Mouse (Mus musculus) liver, adult 2 months (tissue): ENCODE data around the gene Olfr488. TPM values are rescaled to one million over a fixed set of nuclear protein-coding genes. Genes with fewer than 3 reads are reported as not detected.
"Not testable (repeated sequence)": the region's sequence is repeated elsewhere in the genome, so short reads cannot be mapped to it uniquely, and the experiment has no call there.

ENCODE experiments used
- DNase-seq: peaks from one replicate; pipeline ENCODE4 v3.0.0-alpha.2; 2011; ENCODE audit warnings: low read depth, low spot score; ENCODE audit errors: extremely low read depth
- H3K27ac ChIP-seq: fragments of 200-500 bp; replicated peaks from 2 replicates; pipeline ENCODE4 v1.5.1; 2012; ENCODE audit warnings: low read depth, mild to moderate bottlenecking, control low read depth, inconsistent platforms, low read length; ENCODE audit not compliant: insufficient read depth
- H3K27me3 ChIP-seq: fragments of 200-500 bp; 2 replicates; pipeline ENCODE4 v1.6.1; 2012; ENCODE audit warnings: mild to moderate bottlenecking, moderate library complexity, low read length, inconsistent platforms; ENCODE audit not compliant: control insufficient read depth, insufficient read depth
- H3K36me3 ChIP-seq: fragments of 200-500 bp; 2 replicates; pipeline ENCODE4 v1.6.1; 2012; ENCODE audit warnings: low read length, inconsistent platforms; ENCODE audit not compliant: control insufficient read depth, insufficient read depth
- H3K4me1 ChIP-seq: fragments of 200-500 bp; 2 replicates; pipeline ENCODE4 v1.6.1; 2011; ENCODE audit warnings: low read length; ENCODE audit not compliant: control insufficient read depth, insufficient read depth
- H3K4me3 ChIP-seq: fragments of 200-500 bp; 2 replicates; pipeline ENCODE4 v1.5.1; 2011; ENCODE audit warnings: low read depth, mild to moderate bottlenecking, control low read depth, low read length, moderate library complexity; ENCODE audit not compliant: insufficient read depth
- H3K79me2 ChIP-seq: fragments of 200-500 bp; 2 replicates; pipeline ENCODE4 v1.6.1; 2012; ENCODE audit warnings: inconsistent platforms, mild to moderate bottlenecking, low read length, moderate library complexity; ENCODE audit not compliant: control insufficient read depth, insufficient read depth
- H3K9ac ChIP-seq: fragments of 200-500 bp; 2 replicates; pipeline ENCODE4 v1.6.1; 2012; ENCODE audit warnings: low read depth, mild to moderate bottlenecking, control low read depth, inconsistent platforms, low read length
- CTCF ChIP-seq: fragments of 200-500 bp; IDR thresholded peaks from 2 replicates; pipeline ENCODE4 v1.5.1; 2011; ENCODE audit warnings: low read depth, low read length, control low read depth
- POLR2A ChIP-seq: fragments of 200-500 bp; IDR thresholded peaks from 2 replicates; pipeline ENCODE4 v1.6.1; 2011; ENCODE audit warnings: low read length, control low read depth; ENCODE audit not compliant: insufficient read depth; ENCODE audit errors: extremely low read depth
- WGBS: fragments of 180-500 bp; shearing (Covaris S2); methylation state at CpG from one replicate; pipeline ENCODE4 v1.1.7; 2018; 5-methylcytosine and 5-hydroxymethylcytosine counted together
- polyA plus RNA-seq: library from polyadenylated mRNA; depleted of rRNA; stranded (reverse); fragments of >200 nt; gene quantifications from 2 replicates; pipeline ENCODE4 v1.2.3, GENCODE M21; 2012; rRNA removed
- total RNA-seq: library from RNA; depleted of rRNA; stranded (reverse); fragments of >200 nt; gene quantifications from 2 replicates; pipeline ENCODE4 v1.2.3, GENCODE M21; 2014; rRNA removed

The Olfr488 gene
- total RNA-seq = not detected in 2 replicates
- not detected in 2 replicates for polyA plus RNA-seq

- no peak for DNase-seq
- Histone ChIP-seq H3K79me2 (no peaks in the 10 kb centered on the region), H3K27me3 (no peaks in the 10 kb centered on the region), H3K27ac (no peak within 1 kb of the TSS), H3K9ac (no peak within 1 kb of the TSS), H3K4me1 (no peaks in the 10 kb centered on the region), H3K4me3 (no peak within 1 kb of the TSS), H3K36me3 (no peaks in the 10 kb centered on the region)
- TF ChIP-seq CTCF (no peak), POLR2A (no peak)
These were observed at the start of gene Olfr488 for GRCm38 (mm10) chr7:108258247-108258646. Gene Olfr488, minus strand, starts transcription at chr7:108258347.

- no peak within 1 kb of the TSS for H3K4me3 ChIP-seq
- no peak within 1 kb of the TSS for H3K27ac ChIP-seq
- no peaks in the 10 kb centered on the region for H3K4me1 ChIP-seq
- H3K79me2 ChIP-seq = no peaks in the 10 kb centered on the region
- no peak for TF ChIP-seq POLR2A
- TF ChIP-seq CTCF = no peak
- no peak for DNase-seq
- no peak within 1 kb of the TSS for H3K9ac ChIP-seq
- H3K27me3 ChIP-seq = no peaks in the 10 kb centered on the region
- H3K36me3 ChIP-seq = no peaks in the 10 kb centered on the region
These were observed 30.7 kb upstream of the Olfr488 start, which contains the start of gene Olfr490 for GRCm38 (mm10) chr7:108288834-108289233. Gene Olfr490, minus strand, starts transcription at chr7:108288934.

GRCm38 (mm10) chr7:108233551-108233950 is 24.6 kb downstream of the Olfr488 start:
- H3K4me3 ChIP-seq = no peak overlapping the region
- 59% methylated on average over 3 of the region's 3 CpGs for WGBS

GRCm38 (mm10) chr7:108214536-108214935 is 43.6 kb downstream of the Olfr488 start, which contains the start of gene Olfr487:
Gene Olfr487, minus strand, starts transcription at chr7:108214636.
- not testable (repeated sequence) for H3K79me2 ChIP-seq, H3K9ac ChIP-seq, DNase-seq, H3K27ac ChIP-seq, H3K4me3 ChIP-seq, H3K36me3 ChIP-seq, H3K4me1 ChIP-seq, H3K27me3 ChIP-seq

More at GRCm38 (mm10) chr7:108233551-108233950, 24.6 kb downstream of the Olfr488 start:
- no peak overlapping the region for H3K9ac ChIP-seq
- no peaks in the 10 kb centered on the region for H3K4me1 ChIP-seq
- H3K27ac ChIP-seq = no peak overlapping the region
- DNase-seq = no peak
- H3K79me2 ChIP-seq = no peaks in the 10 kb centered on the region
- no peaks in the 10 kb centered on the region for H3K27me3 ChIP-seq
- TF ChIP-seq CTCF = no peak
- TF ChIP-seq POLR2A = no peak
- H3K36me3 ChIP-seq = no peaks in the 10 kb centered on the region

Other genes with a start within 250 kb of the Olfr488 start
- gene Olfr478, start 224.4 kb downstream of the Olfr488 start, total RNA-seq = not detected in 2 replicates
- not detected in 2 replicates for gene Olfr478, start 224.4 kb downstream of the Olfr488 start, polyA plus RNA-seq
- gene Olfr479, start 207.7 kb downstream of the Olfr488 start, total RNA-seq = not detected in 2 replicates
- gene Olfr479, start 207.7 kb downstream of the Olfr488 start, polyA plus RNA-seq = not detected in 2 replicates
- gene Olfr480, start 191.0 kb downstream of the Olfr488 start, total RNA-seq = not detected in 2 replicates
- gene Olfr480, start 191.0 kb downstream of the Olfr488 start, polyA plus RNA-seq = not detected in 2 replicates
- gene Olfr481, start 178.5 kb downstream of the Olfr488 start, total RNA-seq = not detected in 2 replicates
- gene Olfr481, start 178.5 kb downstream of the Olfr488 start, polyA plus RNA-seq = not detected in 2 replicates
- gene Olfr482, start 160.8 kb downstream of the Olfr488 start, total RNA-seq = not detected in 2 replicates
- not detected in 2 replicates for gene Olfr482, start 160.8 kb downstream of the Olfr488 start, polyA plus RNA-seq
- not detected in 2 replicates for gene Olfr483, start 157.5 kb downstream of the Olfr488 start, total RNA-seq
- gene Olfr483, start 157.5 kb downstream of the Olfr488 start, polyA plus RNA-seq = not detected in 2 replicates
- not detected in 2 replicates for gene Olfr484, start 130.9 kb downstream of the Olfr488 start, total RNA-seq
- not detected in 2 replicates for gene Olfr484, start 130.9 kb downstream of the Olfr488 start, polyA plus RNA-seq
- gene Olfr485, start 98.5 kb downstream of the Olfr488 start, total RNA-seq = not detected in 2 replicates
- not detected in 2 replicates for gene Olfr485, start 98.5 kb downstream of the Olfr488 start, polyA plus RNA-seq
- gene Olfr486, start 85.6 kb downstream of the Olfr488 start, total RNA-seq = not detected in 2 replicates
- not detected in 2 replicates for gene Olfr486, start 85.6 kb downstream of the Olfr488 start, polyA plus RNA-seq
- gene Olfr487, start 43.7 kb downstream of the Olfr488 start, total RNA-seq = not detected in 2 replicates
- not detected in 2 replicates for gene Olfr487, start 43.7 kb downstream of the Olfr488 start, polyA plus RNA-seq
- not detected in 2 replicates for gene Olfr490, start 30.6 kb upstream of the Olfr488 start, total RNA-seq
- gene Olfr490, start 30.6 kb upstream of the Olfr488 start, polyA plus RNA-seq = not detected in 2 replicates
- not detected in 2 replicates for gene Olfr491, start 55.1 kb upstream of the Olfr488 start, total RNA-seq
- gene Olfr491, start 55.1 kb upstream of the Olfr488 start, polyA plus RNA-seq = not detected in 2 replicates
- gene Olfr492, start 65.3 kb upstream of the Olfr488 start, total RNA-seq = not detected in 2 replicates
- not detected in 2 replicates for gene Olfr492, start 65.3 kb upstream of the Olfr488 start, polyA plus RNA-seq
- not detected in 2 replicates for gene Olfr493, start 88.6 kb upstream of the Olfr488 start, total RNA-seq
- gene Olfr493, start 88.6 kb upstream of the Olfr488 start, polyA plus RNA-seq = not detected in 2 replicates
- not detected in 2 replicates for gene Olfr494, start 107.0 kb upstream of the Olfr488 start, total RNA-seq
- not detected in 2 replicates for gene Olfr494, start 107.0 kb upstream of the Olfr488 start, polyA plus RNA-seq
- not detected in 2 replicates for gene Olfr495, start 134.8 kb upstream of the Olfr488 start, total RNA-seq
- gene Olfr495, start 134.8 kb upstream of the Olfr488 start, polyA plus RNA-seq = not detected in 2 replicates
- not detected in 2 replicates for gene Olfr497, start 162.1 kb upstream of the Olfr488 start, total RNA-seq
- gene Olfr497, start 162.1 kb upstream of the Olfr488 start, polyA plus RNA-seq = not detected in 2 replicates
- gene Olfr498, start 207.0 kb upstream of the Olfr488 start, total RNA-seq = not detected in 2 replicates
- not detected in 2 replicates for gene Olfr498, start 207.0 kb upstream of the Olfr488 start, polyA plus RNA-seq